Mouse (Mus musculus) embryonic facial prominence, embryonic 12.5 days (tissue): Measurements from ENCODE around the gene Arhgef18. TPM values are rescaled to one million over a fixed set of nuclear protein-coding genes. Genes with fewer than 3 reads are reported as not detected.

Experiments used
- ATAC-seq: fragments of 200-750 bp; cut with Nextera tagmentation; 2 replicates; pipeline ENCODE4 v1.8.0; 2017; ENCODE audit not compliant: insufficient number of reproducible peaks, insufficient read depth, low FRiP score, low TSS enrichment
- H3K27ac ChIP-seq: fragments of 300-500 bp; sonication (generic); 2 replicates; pipeline ENCODE4 v1.5.1; 2016; ENCODE audit warnings: mild to moderate bottlenecking
- H3K27me3 ChIP-seq: fragments of 300-500 bp; sonication (generic); 2 replicates; pipeline ENCODE4 v1.6.1; 2016; ENCODE audit warnings: mild to moderate bottlenecking, moderate library complexity
- H3K36me3 ChIP-seq: fragments of 300-500 bp; sonication (generic); 2 replicates; pipeline ENCODE4 v1.6.1; 2016; ENCODE audit warnings: mild to moderate bottlenecking
- H3K4me1 ChIP-seq: fragments of 300-500 bp; sonication (generic); 2 replicates; pipeline ENCODE4 v1.6.1; 2016
- H3K4me2 ChIP-seq: fragments of 300-500 bp; sonication (generic); replicated peaks from 2 replicates; pipeline ENCODE4 v1.6.1; 2016; ENCODE audit warnings: mild to moderate bottlenecking, moderate library complexity
- H3K4me3 ChIP-seq: fragments of 300-500 bp; sonication (generic); 2 replicates; pipeline ENCODE4 v1.5.1; 2016; ENCODE audit warnings: mild to moderate bottlenecking
- H3K9ac ChIP-seq: fragments of 300-500 bp; sonication (generic); 2 replicates; pipeline ENCODE4 v1.6.1; 2016; ENCODE audit warnings: mild to moderate bottlenecking, moderate library complexity
- H3K9me3 ChIP-seq: fragments of 300-500 bp; sonication (generic); 2 replicates; pipeline ENCODE4 v1.6.1; 2016; ENCODE audit warnings: mild to moderate bottlenecking, moderate library complexity
- WGBS: fragments of 180-500 bp; shearing (Covaris S2); methylation state at CpG from one replicate; pipeline ENCODE4 v1.1.7; 2016; 5-methylcytosine and 5-hydroxymethylcytosine counted together
- polyA plus RNA-seq: library from polyadenylated mRNA; unstranded; fragments of >200 nt; fragmentation: Nextera tagmentation; extraction: Ambion mirVana; gene quantifications from 2 replicates; pipeline ENCODE4 v1.2.1, GENCODE M21; 2016

The Arhgef18 gene
- 11.4 and 13.0 TPM in 2 replicates for polyA plus RNA-seq

DNA sequence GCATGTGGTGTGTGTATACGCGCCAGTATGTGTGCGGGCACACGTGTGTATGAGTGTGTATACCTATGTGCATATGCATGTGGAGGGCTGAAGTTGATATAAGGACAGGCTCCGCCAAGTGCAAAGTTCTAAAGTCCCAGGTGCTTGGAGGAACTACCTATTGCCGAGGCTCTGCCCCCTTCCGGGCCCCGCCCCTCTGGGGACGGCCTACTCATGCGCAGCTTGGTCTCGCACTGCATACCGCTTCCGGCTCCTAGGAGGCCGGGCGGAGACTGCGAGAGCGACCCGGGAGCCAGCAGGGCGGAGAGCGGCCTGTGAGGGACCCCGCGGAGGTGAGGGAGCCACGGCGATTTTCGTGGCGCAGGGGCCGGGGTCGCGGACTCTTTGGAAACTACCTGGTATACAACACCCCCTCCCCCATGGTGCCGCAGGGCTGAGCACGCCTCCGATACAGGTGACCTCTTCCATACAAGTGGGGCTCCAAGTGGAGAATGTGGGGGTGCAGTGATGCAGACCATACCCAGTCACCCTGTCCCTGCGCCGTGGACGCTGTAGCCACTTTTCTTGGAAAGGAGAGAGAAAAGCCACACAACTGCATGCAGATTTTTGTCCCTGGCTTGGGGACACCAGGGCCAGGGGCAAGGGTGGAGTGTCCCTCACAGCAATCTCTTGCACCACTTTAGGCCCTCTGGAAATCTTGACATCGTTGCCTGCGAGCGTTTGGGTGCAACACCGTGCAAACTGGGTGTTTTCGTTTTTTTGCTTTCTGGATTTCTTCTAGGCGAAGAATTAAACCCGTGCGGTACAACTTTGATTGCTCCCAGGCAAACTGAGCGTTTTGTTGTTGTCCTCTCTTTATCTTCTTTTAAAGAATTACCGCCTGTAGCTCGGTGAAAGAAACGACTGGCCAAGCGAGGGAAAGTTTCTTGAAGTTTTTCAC lies at the start of gene Arhgef18:
Gene Arhgef18, plus strand, starts transcription at position 236 of the 940 bp plus-strand sequence.
- peak within 1 kb of the TSS; percentile 41; the same call in 1 of the 2 replicates for H3K27ac ChIP-seq

DNA sequence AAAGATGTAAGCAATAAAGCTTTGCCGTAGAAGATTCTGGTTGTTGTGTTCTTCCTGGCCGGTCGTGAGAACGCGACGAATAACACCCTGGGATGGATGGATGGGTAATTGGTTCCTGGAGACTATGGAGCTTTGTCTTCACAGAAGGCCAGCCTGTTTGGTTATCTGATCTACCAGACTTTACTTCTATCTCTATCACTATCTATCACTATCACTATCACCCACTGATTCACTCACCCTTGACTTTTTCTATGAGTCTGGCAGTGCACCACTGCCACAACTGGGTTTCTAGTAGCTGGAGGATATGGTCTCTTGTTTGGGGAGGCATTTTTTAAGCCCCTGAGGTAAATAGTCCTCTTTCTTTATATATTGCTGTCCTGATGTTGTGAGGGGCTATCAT lies 47.5 kb upstream of the Arhgef18 start:
- Histone ChIP-seq H3K9ac (no peak overlapping the region), H3K4me3 (no peak overlapping the region), H3K9me3 (peaks cover 9% of the 10 kb centered on the region; the same call in 1 of the 2 replicates), H3K36me3 (no peaks in the 10 kb centered on the region), H3K27me3 (no peaks in the 10 kb centered on the region), H3K4me2 (no peak overlapping the region), H3K27ac (no peak overlapping the region), H3K4me1 (no peaks in the 10 kb centered on the region)
- no peak for ATAC-seq
- WGBS = 98% methylated on average over 6 of the region's 6 CpGs

More for the DNA sequence above, at the start of gene Arhgef18:
- Histone ChIP-seq H3K36me3 (no peaks in the 10 kb centered on the region; the same call in 1 of the 2 replicates), H3K4me1 (peaks cover 25% of the 10 kb centered on the region), H3K9me3 (no peaks in the 10 kb centered on the region), H3K9ac (peak within 1 kb of the TSS; percentile 72), H3K4me3 (peak within 1 kb of the TSS; percentile 78), H3K4me2 (peak within 1 kb of the TSS; percentile 87), H3K27me3 (no peaks in the 10 kb centered on the region)
- WGBS = under 1% methylated on average over 48 of the region's 48 CpGs
- ATAC-seq = peak; percentile 99

DNA sequence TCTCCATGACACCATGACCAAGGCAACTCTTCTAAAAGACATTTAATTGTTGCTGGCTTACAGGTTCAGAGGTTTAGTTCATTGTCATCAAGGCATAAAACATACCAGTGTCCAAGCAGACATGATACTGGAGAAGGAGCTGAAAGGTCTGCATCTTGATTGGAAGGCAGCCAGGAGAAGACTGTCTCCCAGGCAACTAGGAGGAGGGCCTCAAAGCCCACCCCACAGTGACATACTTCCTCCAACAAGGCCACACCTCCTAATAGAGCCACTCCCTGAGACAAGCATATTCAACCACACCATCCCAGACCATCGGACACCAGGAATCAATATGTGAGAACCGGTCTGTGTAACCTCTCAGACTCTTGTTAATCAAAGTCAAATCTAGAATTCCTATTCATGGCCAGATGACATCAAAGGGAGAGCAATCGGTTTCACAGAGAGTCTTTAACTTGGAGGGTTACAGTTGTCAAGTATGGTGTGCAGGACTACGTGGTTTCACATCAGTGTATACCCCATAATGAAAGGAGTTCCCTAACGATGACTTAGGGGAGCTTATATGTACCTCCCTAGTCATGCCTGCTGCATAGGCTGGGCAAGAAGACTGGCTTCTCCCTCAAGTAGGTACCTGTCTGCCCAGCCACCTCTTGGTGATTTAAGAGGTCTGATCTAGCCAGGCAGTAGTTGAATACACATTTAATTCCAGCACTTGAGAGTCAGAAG lies 46.0 kb upstream of the Arhgef18 start:
- no peak overlapping the region for H3K9ac ChIP-seq
- WGBS = 87% methylated on average over 5 of the region's 5 CpGs

DNA sequence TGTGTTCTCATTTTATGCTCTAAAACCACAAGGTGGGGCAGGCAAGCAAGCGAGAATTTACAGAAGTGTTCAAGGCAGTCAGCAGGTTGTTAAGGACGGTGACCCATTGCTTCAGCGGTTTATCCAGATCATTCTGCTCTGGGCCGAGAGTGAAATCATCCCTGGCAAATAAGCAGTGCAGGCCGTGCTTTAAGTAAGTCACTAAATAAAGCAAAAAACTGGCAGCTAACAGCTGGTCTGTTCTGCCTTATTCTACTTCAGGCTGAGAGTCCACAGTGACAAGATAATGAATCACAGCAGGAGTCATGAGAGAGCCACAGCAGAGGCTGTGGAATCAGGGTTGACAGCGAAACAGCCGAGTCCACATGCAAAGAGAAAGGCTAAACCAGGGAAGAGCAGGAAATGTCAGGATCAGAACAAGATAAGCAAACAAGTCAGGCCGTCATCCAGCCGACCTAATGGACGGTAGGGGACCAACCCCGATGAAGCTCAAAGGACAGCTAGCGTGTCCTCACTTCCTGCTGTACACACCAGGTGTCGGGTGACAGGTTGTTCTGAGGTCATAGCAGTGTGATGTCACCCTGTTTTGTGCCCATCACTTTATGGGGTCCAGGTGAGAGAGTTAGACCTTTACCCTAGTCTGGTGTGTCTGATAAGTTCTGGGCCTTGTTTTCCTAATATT lies 44.5 kb upstream of the Arhgef18 start:
- 48% methylated on average over 13 of the region's 13 CpGs for WGBS
- ATAC-seq = no peak
- Histone ChIP-seq H3K4me1 (no peaks in the 10 kb centered on the region), H3K4me2 (no peak overlapping the region), H3K4me3 (no peak overlapping the region), H3K9ac (no peak overlapping the region), H3K27ac (no peak overlapping the region), H3K36me3 (no peaks in the 10 kb centered on the region), H3K27me3 (no peaks in the 10 kb centered on the region), H3K9me3 (peaks cover 9% of the 10 kb centered on the region; the same call in 1 of the 2 replicates)

More for the DNA sequence above, 46.0 kb upstream of the Arhgef18 start:
- Histone ChIP-seq H3K27ac (no peak overlapping the region), H3K9me3 (peaks cover 9% of the 10 kb centered on the region; the same call in 1 of the 2 replicates), H3K36me3 (no peaks in the 10 kb centered on the region), H3K4me2 (no peak overlapping the region), H3K4me1 (no peaks in the 10 kb centered on the region), H3K27me3 (no peaks in the 10 kb centered on the region), H3K4me3 (no peak overlapping the region)
- ATAC-seq = no peak

DNA sequence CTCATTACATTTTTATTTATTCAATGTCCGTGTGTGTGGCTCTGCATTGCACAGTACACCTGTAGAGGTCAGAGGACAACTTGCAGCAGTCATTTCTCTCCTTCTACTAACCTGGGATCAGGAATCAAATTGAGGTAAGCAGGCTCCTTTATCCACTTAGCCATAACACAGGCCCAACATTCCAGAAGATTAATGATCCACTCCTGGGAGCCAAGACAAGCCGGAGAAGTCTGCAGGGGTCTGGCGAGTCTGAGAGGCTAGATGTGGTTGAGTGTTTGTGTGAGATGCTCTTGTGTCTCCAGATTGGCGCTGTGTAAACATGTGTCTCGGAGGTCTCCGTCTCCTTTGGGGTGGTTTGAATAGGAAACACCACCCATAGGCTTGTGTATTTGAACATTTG lies 42.1 kb upstream of the Arhgef18 start:
- no peak for ATAC-seq
- Histone ChIP-seq H3K27me3 (no peaks in the 10 kb centered on the region), H3K36me3 (no peaks in the 10 kb centered on the region), H3K27ac (no peak overlapping the region), H3K9me3 (peaks cover 9% of the 10 kb centered on the region; the same call in 1 of the 2 replicates), H3K4me2 (no peak overlapping the region), H3K9ac (no peak overlapping the region), H3K4me3 (no peak overlapping the region), H3K4me1 (no peaks in the 10 kb centered on the region)
- 68% methylated on average over 6 of the region's 6 CpGs for WGBS

DNA sequence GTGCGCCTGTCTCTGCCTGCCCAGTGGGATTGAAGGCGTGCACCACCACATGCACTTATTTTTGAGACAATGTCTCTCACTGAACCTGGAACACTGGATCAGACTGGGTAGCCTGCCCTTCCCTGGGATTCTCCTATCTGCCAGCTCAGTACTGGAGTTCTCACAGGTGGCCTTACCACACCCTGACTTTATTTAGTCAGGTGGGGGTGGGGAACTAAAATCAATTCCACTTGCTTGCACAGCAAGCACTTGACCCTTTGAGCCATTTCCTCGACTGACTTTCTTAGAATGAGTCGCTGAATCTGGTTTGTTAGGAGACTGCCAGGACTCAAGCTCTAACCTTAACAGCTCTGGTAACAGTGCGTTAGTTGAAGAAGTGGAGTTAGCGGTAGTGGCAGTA lies 40.1 kb upstream of the Arhgef18 start:
- Histone ChIP-seq H3K4me1 (no peaks in the 10 kb centered on the region), H3K9me3 (no peaks in the 10 kb centered on the region)

DNA sequence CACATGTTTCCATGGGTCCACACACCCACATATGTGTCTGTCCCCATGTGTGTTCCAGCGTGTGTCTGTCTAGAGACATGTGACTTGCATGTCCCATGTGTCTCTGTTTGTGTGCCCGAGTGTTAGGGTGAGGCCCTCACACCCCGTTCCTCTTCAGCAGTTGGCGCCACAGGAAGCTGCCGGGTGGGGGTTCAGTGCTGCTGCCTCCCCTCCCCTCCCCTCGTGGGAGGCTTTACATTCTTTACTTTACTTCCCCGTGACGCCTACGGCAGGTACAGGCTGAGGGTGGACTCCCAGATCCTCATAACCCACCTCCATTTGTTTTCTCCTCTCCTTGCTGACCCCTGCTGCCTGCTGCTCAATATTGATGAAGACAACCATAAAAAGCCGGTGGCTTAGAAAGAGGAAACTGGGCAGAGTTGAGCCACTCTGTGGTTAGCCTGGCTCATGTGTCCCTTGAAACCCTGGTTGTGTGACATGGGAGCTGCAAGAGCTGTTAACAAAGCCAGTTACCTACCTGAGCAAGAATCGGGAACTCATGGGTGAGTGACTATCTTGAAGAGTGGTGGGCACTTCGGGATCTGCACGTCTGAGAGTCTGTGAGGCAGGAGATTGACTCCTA lies 39.5 kb upstream of the Arhgef18 start, which contains the start of gene A430078G23Rik:
Gene A430078G23Rik, plus strand, starts transcription at position 227 of the 622 bp plus-strand sequence.
- H3K4me3 ChIP-seq = no peak within 1 kb of the TSS
- H3K9ac ChIP-seq = no peak within 1 kb of the TSS
- H3K4me2 ChIP-seq = no peak within 1 kb of the TSS
- H3K27me3 ChIP-seq = no peaks in the 10 kb centered on the region
- ATAC-seq = no peak
- WGBS = 78% methylated on average over 13 of the region's 13 CpGs
- no peaks in the 10 kb centered on the region for H3K4me1 ChIP-seq
- no peaks in the 10 kb centered on the region for H3K36me3 ChIP-seq
- H3K27ac ChIP-seq = no peak within 1 kb of the TSS
- no peaks in the 10 kb centered on the region for H3K9me3 ChIP-seq

More for the DNA sequence above, 40.1 kb upstream of the Arhgef18 start:
- no peak for ATAC-seq
- 80% methylated on average over 6 of the region's 6 CpGs for WGBS
- no peak overlapping the region for H3K27ac ChIP-seq
- no peak overlapping the region for H3K4me3 ChIP-seq
- no peaks in the 10 kb centered on the region for H3K27me3 ChIP-seq
- no peak overlapping the region for H3K9ac ChIP-seq
- no peaks in the 10 kb centered on the region for H3K36me3 ChIP-seq
- H3K4me2 ChIP-seq = no peak overlapping the region

DNA sequence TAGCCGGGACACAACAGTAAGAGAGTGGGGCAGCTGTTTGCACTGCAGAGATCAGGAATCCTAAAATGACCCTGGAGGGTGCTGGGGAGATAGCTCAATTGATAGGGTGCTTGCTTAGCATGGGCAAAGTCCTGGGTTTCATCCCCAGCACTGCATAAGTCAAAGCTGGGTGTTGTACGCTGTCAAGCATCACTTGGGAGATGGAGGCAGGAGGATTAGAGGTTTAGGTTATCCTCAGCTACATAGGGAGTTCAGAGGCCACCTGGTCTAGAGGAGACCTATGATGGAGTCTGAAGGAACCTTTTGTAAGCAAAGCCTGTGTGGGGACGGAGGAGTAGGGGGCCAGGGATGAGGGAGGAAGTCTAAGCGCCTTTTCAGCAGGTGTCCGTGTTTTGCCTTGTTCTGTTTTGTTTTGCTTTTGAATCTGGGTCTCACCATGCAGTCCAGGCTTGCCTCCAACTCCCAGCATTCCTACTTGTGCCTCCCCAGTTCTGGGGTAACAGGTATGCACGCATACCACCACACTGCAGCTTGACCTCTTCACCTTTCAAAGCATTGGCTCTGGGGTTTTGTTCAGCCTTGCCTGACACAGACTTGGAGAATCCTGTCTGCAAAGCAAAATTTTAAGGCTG lies 38.9 kb upstream of the Arhgef18 start:
- Histone ChIP-seq H3K4me3 (no peak overlapping the region), H3K36me3 (no peaks in the 10 kb centered on the region), H3K27me3 (no peaks in the 10 kb centered on the region), H3K9ac (no peak overlapping the region), H3K4me1 (no peaks in the 10 kb centered on the region), H3K4me2 (no peak overlapping the region), H3K9me3 (no peaks in the 10 kb centered on the region), H3K27ac (no peak overlapping the region)
- WGBS = 70% methylated on average over 6 of the region's 6 CpGs
- ATAC-seq = no peak

DNA sequence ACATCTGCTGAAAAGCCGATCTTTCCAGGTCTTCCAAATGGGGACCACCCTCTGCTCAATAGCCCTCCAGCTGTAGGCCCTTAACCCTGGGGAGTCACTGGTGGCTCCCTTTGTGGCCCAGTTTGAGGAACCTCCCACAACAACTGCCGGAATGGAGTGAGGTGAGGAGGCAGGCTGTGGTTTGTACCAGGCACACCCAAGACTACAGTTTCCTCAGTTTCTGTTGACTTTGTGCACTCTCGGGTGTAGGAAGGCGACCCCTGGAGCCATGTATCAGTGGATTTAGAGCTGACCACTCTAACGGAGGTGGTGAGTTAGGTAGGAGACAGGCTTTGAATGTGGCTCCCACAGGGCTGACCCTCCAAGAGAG lies 38.4 kb upstream of the Arhgef18 start:
- H3K27ac ChIP-seq = no peak overlapping the region
- H3K4me1 ChIP-seq = no peaks in the 10 kb centered on the region
- H3K36me3 ChIP-seq = no peaks in the 10 kb centered on the region
- WGBS = 73% methylated on average over 5 of the region's 5 CpGs
- H3K9me3 ChIP-seq = no peaks in the 10 kb centered on the region
- H3K4me3 ChIP-seq = no peak overlapping the region
- H3K9ac ChIP-seq = no peak overlapping the region
- no peak overlapping the region for H3K4me2 ChIP-seq
- no peaks in the 10 kb centered on the region for H3K27me3 ChIP-seq
- ATAC-seq = no peak

DNA sequence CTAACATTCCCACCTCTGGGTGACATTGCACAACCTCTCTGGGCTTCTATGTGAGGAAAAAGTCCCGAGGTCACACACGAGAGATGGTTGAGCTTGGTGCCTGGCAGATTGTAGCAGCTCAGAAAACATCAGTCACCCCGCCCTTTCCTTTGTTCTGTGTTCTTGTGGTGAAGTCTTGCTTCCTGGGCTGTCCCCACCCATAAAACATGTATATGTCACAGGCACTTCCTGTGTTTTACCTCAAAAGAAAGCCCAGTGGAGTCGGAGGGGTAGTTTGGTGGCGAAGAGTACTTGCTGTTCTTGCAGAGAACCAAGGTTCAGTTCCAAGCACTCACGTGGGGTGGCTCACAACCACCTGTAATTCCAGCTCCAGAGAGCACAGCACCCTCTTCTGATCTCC lies 37.2 kb upstream of the Arhgef18 start:
- H3K27me3 ChIP-seq = no peaks in the 10 kb centered on the region
- WGBS = 86% methylated on average over 6 of the region's 6 CpGs
- no peaks in the 10 kb centered on the region for H3K9me3 ChIP-seq
- H3K4me2 ChIP-seq = no peak overlapping the region
- H3K27ac ChIP-seq = no peak overlapping the region
- H3K36me3 ChIP-seq = no peaks in the 10 kb centered on the region
- no peak for ATAC-seq
- no peaks in the 10 kb centered on the region for H3K4me1 ChIP-seq
- no peak overlapping the region for H3K9ac ChIP-seq
- no peak overlapping the region for H3K4me3 ChIP-seq

DNA sequence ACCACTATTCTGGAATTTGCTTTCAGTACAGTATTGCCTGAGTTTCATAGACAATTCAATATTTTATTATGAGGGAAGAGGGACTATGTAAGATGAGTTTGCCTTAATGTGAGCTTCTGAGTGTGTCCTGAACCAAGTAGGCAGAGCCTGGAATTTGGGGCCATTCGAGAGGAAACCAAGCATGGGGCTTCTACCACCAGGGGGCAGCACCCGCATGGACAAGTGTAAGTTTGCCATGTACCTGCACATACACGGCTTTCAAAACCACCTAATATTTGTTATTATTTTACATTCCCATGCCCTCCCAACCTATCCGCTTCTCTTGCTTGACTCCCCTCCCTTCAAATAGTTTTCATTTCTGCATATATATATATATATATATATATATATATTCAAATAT lies 34.7 kb upstream of the Arhgef18 start:
- Histone ChIP-seq H3K9ac (no peak overlapping the region), H3K27me3 (no peaks in the 10 kb centered on the region), H3K9me3 (no peaks in the 10 kb centered on the region), H3K4me2 (no peak overlapping the region), H3K4me1 (no peaks in the 10 kb centered on the region), H3K36me3 (no peaks in the 10 kb centered on the region), H3K27ac (no peak overlapping the region), H3K4me3 (no peak overlapping the region)
- ATAC-seq = no peak
- WGBS = 4% methylated on average over 4 of the region's 4 CpGs
